Mouse (Mus musculus): ENCODE data around the gene Pla2g10. TPM values are rescaled to one million over a fixed set of nuclear protein-coding genes. Genes with fewer than 3 reads are reported as not detected.
A peak's percentile ranks its signal among the peaks of the same experiment; 100 is the strongest.
"Not testable (repeated sequence)": the region's sequence is repeated elsewhere in the genome, so short reads cannot be mapped to it uniquely, and the experiment has no call there.

The Pla2g10 gene
- polyA plus RNA-seq (2016; fragmentation: Nextera tagmentation; extraction: Ambion mirVana), result 0.62 and 0.89 TPM in 2 replicates

DNA sequence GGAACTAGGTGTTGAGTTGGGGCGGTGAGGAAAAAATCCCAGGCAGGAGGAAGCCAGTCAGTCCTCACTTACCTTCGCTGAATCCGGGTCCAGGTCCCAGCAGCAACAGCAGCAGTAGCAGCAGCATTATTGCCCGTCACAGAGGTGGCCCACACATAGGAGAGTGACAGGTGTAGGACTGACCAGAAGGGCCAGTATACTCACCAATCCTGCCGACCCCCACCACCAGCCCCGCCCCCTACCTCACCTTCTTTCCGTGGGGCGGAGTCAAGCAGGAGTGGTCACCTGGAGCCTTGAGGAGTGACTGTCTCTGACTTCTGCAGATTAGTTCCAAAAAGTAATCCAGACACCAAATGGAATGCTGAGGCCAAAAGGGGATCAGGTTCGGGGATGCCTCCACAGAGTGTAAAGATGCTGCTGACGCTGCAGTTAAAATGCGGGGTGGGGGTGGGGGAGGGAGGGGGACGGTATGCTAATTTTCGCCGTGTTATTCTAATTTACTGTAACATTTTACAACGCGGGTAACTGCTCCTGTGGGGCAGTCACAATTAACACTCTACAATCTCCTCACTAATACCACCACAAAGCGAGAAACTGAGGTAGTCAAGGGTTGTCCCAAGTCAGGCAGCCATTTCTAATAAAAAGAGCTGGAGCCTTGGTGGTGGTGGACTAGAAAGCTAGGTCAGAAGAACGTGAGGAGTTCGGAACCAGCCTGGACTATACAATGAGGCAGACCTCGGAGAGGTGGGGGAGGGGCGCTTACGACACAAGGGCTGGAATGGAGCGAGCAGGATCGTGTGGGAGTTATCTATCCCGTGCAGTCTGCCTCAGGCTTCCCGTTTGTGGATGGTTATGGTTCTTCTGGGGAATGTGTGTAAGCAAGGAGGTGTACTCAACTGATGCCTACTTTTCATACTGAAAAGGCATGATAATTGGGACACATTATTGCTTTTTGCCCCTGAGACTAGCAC is at the start of gene Pla2g10:
Gene Pla2g10 (minus strand): TSS at position 699 of the 971 bp plus-strand sequence.
- H3K4me2 ChIP-seq (replicated peaks), result peak within 1 kb of the TSS; percentile 35
- no peaks in the 10 kb centered on the region for H3K9me3 ChIP-seq (replicated peaks)

GRCm38 (mm10) chr16:13774651-13775050 is 43.9 kb upstream of the Pla2g10 start:
- not testable (repeated sequence) for H3K36me3 ChIP-seq; H3K27me3 ChIP-seq; H3K9ac ChIP-seq; H3K4me2 ChIP-seq (replicated peaks); ATAC-seq (ENCODE audit: low FRiP score); H3K4me1 ChIP-seq; H3K4me3 ChIP-seq; H3K9me3 ChIP-seq (replicated peaks); H3K27ac ChIP-seq
- WGBS, result 89% methylated on average over 3 of the region's 3 CpGs

More for the DNA sequence above, at the start of gene Pla2g10:
- Histone ChIP-seq H3K36me3 (no peaks in the 10 kb centered on the region), H3K27me3 (peaks cover 7% of the 10 kb centered on the region; the same call in 1 of the 2 replicates), H3K4me3 (no peak within 1 kb of the TSS; the same call in 1 of the 2 replicates), H3K4me1 (peaks cover 5% of the 10 kb centered on the region; the same call in 1 of the 2 replicates), H3K27ac (no peak within 1 kb of the TSS), H3K9ac (no peak within 1 kb of the TSS)
- whole genome bisulfite sequencing, result 16% methylated on average over 26 of the region's 26 CpGs
- ATAC-seq (ENCODE audit: low FRiP score), result no peak

DNA sequence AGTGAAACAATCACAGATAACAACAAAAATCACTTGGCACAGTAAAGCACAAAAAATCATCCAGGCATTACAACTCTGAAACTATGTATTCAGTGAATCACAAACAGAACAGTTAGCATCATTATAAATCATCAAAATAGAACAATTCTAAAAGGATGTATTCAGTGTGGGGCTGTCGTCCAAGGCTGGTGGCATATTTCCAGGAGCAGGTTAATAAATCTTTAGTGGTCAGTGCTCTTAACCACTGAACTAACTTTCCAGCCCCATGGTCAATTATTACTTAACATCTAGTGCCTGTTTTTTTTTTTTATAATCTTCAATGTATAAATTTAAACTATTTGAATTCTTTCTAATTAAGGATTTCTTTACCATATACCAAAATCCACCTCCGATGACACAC is 43.2 kb upstream of the Pla2g10 start:
- H3K4me3 ChIP-seq; H3K9me3 ChIP-seq (replicated peaks); H3K27me3 ChIP-seq; ATAC-seq (ENCODE audit: low FRiP score); H3K27ac ChIP-seq; H3K4me1 ChIP-seq; H3K4me2 ChIP-seq (replicated peaks); H3K36me3 ChIP-seq; H3K9ac ChIP-seq: not testable (repeated sequence)
- 92% methylated on average over 2 of the region's 2 CpGs for WGBS

DNA sequence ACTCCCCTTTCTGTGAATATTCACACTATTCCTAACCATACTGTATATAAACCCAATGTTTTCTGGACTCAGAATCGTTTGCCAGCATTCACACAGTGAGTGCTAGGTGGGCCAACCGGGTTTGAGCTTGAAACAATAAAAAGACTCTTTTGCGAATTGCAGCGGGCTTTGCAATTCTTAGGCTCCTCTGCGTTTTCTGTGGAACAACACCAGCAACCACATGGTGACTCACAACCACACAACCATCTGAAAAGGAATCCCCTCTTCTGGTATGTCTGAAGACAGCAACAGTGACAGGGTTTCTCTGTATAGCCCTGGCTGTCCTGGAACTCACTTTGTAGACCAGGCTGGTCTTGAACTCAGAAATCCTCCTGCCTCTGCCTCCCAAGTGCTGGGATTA is 41.3 kb upstream of the Pla2g10 start:
- not testable (repeated sequence) for ATAC-seq (ENCODE audit: low FRiP score); H3K4me3 ChIP-seq; H3K4me2 ChIP-seq (replicated peaks); H3K9ac ChIP-seq; H3K4me1 ChIP-seq; H3K27me3 ChIP-seq; H3K9me3 ChIP-seq (replicated peaks); H3K36me3 ChIP-seq; H3K27ac ChIP-seq
- 85% methylated on average over 5 of the region's 5 CpGs for WGBS

- not testable (repeated sequence) for H3K9ac ChIP-seq; H3K9me3 ChIP-seq (replicated peaks); H3K36me3 ChIP-seq; H3K27ac ChIP-seq; ATAC-seq (ENCODE audit: low FRiP score); H3K27me3 ChIP-seq; H3K4me2 ChIP-seq (replicated peaks); H3K4me1 ChIP-seq; H3K4me3 ChIP-seq
- WGBS, result 67% methylated on average over 4 of the region's 4 CpGs
Observed at GRCm38 (mm10) chr16:13771603-13772002, 40.8 kb upstream of the Pla2g10 start.

- Histone ChIP-seq H3K27ac (no peak overlapping the region), H3K36me3 (no peaks in the 10 kb centered on the region), H3K4me2 (replicated peaks) (no peak overlapping the region), H3K27me3 (no peaks in the 10 kb centered on the region), H3K9me3 (replicated peaks) (no peaks in the 10 kb centered on the region), H3K4me1 (no peaks in the 10 kb centered on the region), H3K4me3 (no peak overlapping the region), H3K9ac (no peak overlapping the region)
- ATAC-seq (ENCODE audit: low FRiP score), result no peak
Observed at GRCm38 (mm10) chr16:13766367-13766766, 35.6 kb upstream of the Pla2g10 start.

DNA sequence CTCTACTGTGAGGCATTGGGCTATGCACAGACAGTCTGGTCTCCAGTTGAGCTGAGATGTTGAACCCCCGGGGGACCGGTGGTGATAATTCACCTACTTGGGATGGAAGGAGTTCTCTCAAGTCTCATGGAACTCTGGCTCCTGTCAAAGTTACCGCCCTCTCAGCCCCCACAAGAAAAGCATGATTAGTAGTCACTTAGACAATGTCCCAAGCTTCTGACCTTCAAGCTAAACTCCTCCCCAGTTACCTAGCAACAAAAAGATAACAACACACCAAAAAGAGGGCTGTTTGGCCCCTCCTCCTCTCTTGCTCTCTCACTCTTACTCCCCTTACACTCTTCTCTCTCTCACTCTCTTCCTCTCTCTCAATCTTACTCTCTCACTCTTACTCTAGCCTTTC is 33.7 kb upstream of the Pla2g10 start:
- Histone ChIP-seq H3K4me1 (no peaks in the 10 kb centered on the region), H3K27me3 (no peaks in the 10 kb centered on the region), H3K9ac (no peak overlapping the region), H3K4me3 (no peak overlapping the region), H3K36me3 (no peaks in the 10 kb centered on the region), H3K9me3 (replicated peaks) (no peaks in the 10 kb centered on the region), H3K4me2 (replicated peaks) (no peak overlapping the region), H3K27ac (no peak overlapping the region)
- ATAC-seq (ENCODE audit: low FRiP score), result no peak
- WGBS, result 74% methylated on average over 3 of the region's 3 CpGs

DNA sequence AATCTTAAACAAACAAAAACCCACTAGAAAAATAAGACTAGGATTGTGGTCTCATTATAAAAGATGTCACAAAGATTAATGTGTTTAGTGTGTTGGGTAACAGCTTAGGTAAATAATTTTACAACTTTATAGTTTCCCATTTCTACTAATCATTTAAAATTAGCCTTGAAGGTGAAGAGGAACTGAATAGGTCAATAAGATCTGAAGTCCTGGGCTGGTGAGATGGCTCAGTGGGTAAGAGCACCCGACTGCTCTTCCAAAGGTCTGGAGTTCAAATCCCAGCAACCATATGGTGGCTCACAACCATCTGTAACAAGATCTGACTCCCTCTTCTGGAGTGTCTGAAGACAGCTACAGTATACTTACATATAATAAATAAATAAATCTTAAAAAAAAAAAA is 32.0 kb upstream of the Pla2g10 start:
- not testable (repeated sequence) for H3K4me3 ChIP-seq; H3K9me3 ChIP-seq (replicated peaks); H3K9ac ChIP-seq; H3K4me2 ChIP-seq (replicated peaks); H3K27me3 ChIP-seq; H3K27ac ChIP-seq; ATAC-seq (ENCODE audit: low FRiP score); H3K4me1 ChIP-seq; H3K36me3 ChIP-seq
- WGBS, result 100% methylated on average over 1 of the region's 1 CpGs

GRCm38 (mm10) chr16:13757823-13758222 is 27.0 kb upstream of the Pla2g10 start:
- Histone ChIP-seq H3K9ac (no peak overlapping the region), H3K36me3 (no peaks in the 10 kb centered on the region), H3K4me2 (replicated peaks) (no peak overlapping the region), H3K4me3 (no peak overlapping the region), H3K27me3 (no peaks in the 10 kb centered on the region), H3K27ac (no peak overlapping the region), H3K4me1 (peaks cover 3% of the 10 kb centered on the region), H3K9me3 (replicated peaks) (no peaks in the 10 kb centered on the region)
- WGBS, result 87% methylated on average over 2 of the region's 2 CpGs
- no peak for ATAC-seq (ENCODE audit: low FRiP score)

DNA sequence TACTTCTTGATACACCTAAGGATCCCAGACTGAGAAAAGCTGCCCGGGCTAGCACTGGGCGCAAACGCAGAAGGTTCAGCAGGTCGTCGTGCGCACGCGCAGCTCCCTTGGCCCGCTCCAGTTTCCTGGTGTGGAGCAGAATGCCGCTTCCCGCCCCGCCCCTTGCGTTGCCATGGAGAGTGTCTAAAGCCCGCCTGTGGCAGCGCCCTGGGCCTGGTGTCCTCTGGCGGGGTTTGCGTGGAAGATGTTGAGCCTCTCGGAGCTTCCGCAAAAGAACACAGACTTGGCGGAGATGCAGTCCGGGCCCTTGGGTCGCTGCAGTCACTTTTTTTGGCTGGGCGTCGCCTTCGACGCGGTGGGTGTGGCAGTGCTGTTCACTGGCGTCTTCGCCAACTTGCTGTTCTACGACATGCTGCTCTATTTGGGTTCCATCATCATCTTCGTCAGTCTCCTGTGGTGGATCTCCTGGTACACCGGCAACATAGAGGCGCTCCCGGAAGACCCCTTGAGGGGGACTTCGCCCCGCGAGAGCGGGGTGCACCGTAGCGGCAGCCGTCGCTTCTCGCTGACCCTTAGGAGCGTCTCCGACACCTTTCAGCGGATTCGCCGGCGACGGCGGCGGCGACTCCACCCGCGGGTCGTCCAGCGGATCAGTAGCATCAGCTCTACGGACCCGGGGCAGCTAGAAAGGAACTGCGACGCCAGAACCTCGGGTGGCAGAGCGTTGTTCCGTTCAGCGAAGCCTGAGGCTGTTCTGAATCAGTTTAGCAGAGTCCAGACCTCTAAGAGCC is 23.8 kb upstream of the Pla2g10 start:
- Histone ChIP-seq H3K4me3 (peak overlapping the region; percentile 63), H3K27me3 (no peaks in the 10 kb centered on the region), H3K27ac (no peak overlapping the region), H3K4me2 (replicated peaks) (peak overlapping the region; percentile 78), H3K9ac (peak overlapping the region; percentile 56), H3K36me3 (no peaks in the 10 kb centered on the region), H3K9me3 (replicated peaks) (no peaks in the 10 kb centered on the region), H3K4me1 (peaks cover 3% of the 10 kb centered on the region)
- ATAC-seq (ENCODE audit: low FRiP score), result peak; percentile 100
- under 1% methylated on average over 65 of the region's 65 CpGs for WGBS

DNA sequence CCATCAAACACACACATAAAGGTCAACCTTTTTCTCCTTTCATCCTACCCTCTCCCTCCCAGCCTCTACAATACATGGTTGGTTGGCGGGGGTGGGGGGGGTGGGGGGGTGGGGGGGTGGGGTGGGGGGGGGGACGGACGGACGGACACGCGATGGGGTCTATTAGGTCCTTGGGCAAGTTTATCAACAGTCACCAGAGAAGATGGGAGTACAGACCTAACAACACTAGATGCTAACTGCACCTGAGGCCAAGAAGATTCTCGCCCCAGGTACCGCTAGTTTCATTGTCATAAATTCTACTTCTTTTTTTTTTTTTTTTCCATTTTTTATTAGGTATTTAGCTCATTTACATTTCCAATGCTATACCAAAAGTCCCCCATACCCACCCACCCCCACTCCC is 23.2 kb upstream of the Pla2g10 start:
- no peaks in the 10 kb centered on the region for H3K36me3 ChIP-seq
- peak overlapping the region; percentile 63; the same call in 1 of the 2 replicates for H3K4me3 ChIP-seq
- 82% methylated on average over 8 of the region's 8 CpGs for WGBS
- peaks cover 3% of the 10 kb centered on the region for H3K4me1 ChIP-seq
- H3K27ac ChIP-seq, result no peak overlapping the region
- ATAC-seq (ENCODE audit: low FRiP score), result peak; percentile 65
- peak overlapping the region; percentile 78 for H3K4me2 ChIP-seq (replicated peaks)
- H3K9me3 ChIP-seq (replicated peaks), result no peaks in the 10 kb centered on the region
- no peaks in the 10 kb centered on the region for H3K27me3 ChIP-seq
- H3K9ac ChIP-seq, result no peak overlapping the region

- 92% methylated on average over 13 of the region's 13 CpGs for whole genome bisulfite sequencing
- H3K4me1 ChIP-seq, result peaks cover 5% of the 10 kb centered on the region; the same call in 1 of the 2 replicates
- no peak overlapping the region for H3K27ac ChIP-seq
- H3K4me3 ChIP-seq, result no peak overlapping the region
- no peak overlapping the region for H3K9ac ChIP-seq
- ATAC-seq (ENCODE audit: low FRiP score), result no peak
- H3K4me2 ChIP-seq (replicated peaks), result no peak overlapping the region
- no peaks in the 10 kb centered on the region for H3K36me3 ChIP-seq
- no peaks in the 10 kb centered on the region for H3K9me3 ChIP-seq (replicated peaks)
- H3K27me3 ChIP-seq, result no peaks in the 10 kb centered on the region
Observed at GRCm38 (mm10) chr16:13750626-13751025, 19.8 kb upstream of the Pla2g10 start.

Measured in hindbrain, embryonic 12.5 days (tissue).